Mouse (Mus musculus) thymus, postnatal 0 days (tissue): ENCODE data around the gene Zdhhc1. TPM values are rescaled to one million over a fixed set of nuclear protein-coding genes. Genes with fewer than 3 reads are reported as not detected.
A peak's percentile ranks its signal among the peaks of the same experiment; 100 is the strongest.

Source experiments
- DNase-seq: peaks from one replicate; pipeline ENCODE4 v3.0.0-alpha.2; 2015; ENCODE audit warnings: low spot score
- polyA plus RNA-seq: library from polyadenylated mRNA; unstranded; fragments of >200 nt; fragmentation: Nextera tagmentation; extraction: Ambion mirVana; gene quantifications from 2 replicates; pipeline ENCODE4 v1.2.1, GENCODE M21; 2015

Gene Zdhhc1
- polyA plus RNA-seq, 1 experiment from 2014 or later: 6.9 TPM

DNA sequence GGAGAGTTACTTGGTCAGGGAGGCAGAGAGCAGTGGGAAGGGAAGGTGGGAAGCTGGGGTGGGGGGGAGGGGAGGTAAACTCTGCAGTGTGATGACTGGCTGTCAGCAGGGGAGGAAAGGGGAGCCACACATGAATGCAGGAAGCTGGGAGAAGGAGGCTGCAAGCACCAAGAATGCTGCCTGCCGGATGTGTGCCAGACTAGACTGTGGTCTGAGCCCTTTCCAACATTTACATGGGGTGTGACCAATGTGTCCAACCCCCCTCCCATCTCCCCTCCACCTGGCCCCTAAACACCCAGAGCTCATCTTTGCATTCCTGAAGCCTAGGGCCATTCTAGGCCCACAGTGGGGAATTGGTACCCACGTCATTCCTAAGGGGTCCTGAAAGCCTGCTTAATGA lies 15.7 kb downstream of the Zdhhc1 start:
- DNase-seq: no peak

DNA sequence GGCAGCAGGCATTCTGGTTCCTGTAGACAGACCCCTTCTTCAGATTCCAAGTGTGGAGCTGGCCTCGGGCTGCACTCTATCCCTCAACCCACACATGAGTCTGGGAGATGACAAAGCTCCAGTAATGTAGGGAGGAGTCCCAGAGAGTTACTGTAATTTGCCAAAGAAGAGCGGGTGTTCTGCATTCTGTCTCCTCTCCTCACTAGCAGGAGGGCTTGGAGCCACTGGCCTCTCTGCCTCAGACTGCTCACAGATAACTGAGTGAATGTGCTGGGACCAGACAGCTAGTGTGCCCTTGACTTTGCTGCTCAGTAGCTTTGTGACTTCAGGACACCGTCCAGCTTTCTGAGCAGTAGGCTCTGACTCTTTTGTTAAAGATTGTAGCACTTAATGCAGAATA lies 18.9 kb downstream of the Zdhhc1 start:
- no peak for DNase-seq

DNA sequence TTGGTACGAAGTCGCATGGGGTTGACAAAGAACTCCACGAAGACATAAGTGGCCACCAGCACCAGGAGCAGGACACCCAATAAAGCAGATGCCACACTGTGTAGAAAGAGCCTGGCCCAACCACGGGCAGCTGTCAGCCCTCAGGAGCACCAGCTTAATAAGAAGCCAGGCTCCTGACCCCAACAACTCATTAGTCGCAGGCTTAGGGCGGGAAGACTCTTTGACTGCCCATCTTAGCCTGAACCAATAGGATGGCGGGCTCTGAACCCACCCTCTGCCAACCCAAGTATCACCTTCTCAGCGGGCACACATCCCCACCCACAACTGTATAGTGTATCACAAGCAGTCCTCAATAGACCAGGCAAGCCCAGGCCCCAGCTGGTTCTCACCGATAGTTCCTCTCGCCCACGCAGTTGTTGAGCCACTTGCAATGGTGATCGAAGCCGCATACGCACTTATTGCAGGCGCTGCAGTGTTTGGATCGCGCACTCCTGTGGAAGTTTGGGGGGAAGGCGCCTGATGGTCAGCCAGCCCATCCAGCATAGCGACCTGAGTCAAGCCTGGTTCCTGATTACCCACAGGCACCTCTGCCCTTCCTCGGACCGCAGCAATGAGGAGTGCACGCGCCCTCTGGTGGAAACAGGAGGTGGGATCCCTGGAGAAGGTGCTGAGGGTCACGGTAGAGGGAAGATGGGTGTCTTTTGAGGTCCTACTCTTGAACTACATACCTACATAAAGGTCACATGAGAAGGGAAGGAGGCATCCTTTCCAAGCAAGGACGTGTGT lies 19.9 kb downstream of the Zdhhc1 start:
- peak; percentile 39 for DNase-seq

DNA sequence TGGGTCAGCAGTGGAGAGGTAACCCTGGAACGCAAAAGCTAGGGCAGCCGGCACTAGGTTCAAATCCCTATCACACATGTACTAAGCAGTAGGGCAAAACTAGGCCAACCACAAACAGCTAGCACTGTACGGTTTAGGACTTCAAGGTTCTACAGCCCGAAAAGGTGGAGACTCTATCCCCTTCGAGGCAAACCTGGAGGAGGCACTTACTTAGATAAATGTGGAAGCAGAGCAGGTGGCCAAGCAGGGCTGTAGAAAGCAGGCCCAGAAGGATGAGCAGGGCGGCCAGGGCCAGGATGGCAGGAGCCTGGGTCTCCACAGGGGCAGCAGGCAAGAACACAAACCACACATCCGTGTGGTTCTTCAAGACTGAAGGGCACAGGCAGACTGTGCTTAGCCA lies 20.5 kb downstream of the Zdhhc1 start:
- DNase-seq: no peak

GRCm38 (mm10) chr8:105475742-105476141 lies 21.0 kb downstream of the Zdhhc1 start:
- DNase-seq: no peak

DNA sequence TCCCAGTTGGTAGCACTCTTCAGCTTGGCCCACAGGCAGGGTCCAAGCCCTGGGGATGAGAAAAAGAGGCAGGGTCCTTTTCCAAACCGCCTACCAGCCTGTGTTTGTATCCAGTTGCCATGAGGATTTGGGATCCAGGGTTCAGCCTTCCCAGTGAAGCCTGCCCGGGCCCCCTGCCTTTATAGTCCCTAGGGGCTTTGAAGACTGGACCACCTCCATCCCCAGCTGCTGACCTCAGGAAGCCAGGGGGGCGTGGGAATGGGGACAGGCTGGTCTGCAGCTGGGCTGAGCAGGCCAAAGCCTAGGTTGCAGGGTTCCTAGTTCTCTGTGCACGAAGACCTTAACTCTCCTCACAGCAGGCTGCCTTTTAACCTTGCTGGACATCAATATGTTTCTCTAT lies 21.4 kb downstream of the Zdhhc1 start:
- DNase-seq: no peak

- DNase-seq: no peak
Measured at GRCm38 (mm10) chr8:105474680-105475079, 22.0 kb downstream of the Zdhhc1 start.

DNA sequence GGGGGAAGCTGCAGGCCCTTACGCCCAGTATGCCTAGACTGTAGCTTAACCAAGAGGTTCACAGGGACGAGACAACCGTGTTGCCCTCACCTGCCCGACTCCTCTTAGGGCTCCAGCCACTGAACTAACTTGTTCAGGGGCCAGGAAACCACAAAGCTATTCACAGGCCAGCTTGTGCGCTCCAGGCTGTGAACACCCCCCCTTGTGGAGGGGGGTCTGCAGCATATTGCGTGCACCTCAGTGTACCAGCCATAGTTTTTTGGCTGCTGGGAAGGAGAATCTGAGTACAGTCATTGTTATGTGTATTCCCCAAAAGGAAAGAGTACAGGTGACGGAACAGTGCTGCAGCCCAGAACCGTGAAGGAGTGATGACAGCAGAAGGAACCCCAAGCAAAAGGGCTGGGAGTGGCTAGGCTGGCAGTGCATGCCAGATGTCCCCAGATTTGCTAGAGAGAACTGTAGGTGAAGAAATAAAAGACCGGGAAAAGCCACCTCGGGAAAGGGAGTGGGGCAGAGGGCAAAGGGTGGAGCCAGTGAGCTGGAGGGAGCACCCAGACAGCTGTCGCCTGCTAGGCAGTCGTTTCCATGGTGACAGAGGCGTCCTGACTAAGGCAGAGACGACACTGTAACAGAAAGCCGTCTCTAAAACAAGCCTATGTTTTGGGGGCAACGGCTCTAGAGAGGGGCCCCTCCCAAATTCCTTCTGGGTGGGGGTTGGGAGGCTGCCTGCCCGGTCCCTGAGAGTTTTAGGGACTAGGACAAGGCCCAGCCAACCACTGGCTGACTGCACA lies 22.7 kb downstream of the Zdhhc1 start:
- peak; percentile 40 for DNase-seq

- DNase-seq: no peak
Measured at GRCm38 (mm10) chr8:105472983-105473382, 23.7 kb downstream of the Zdhhc1 start.

GRCm38 (mm10) chr8:105472414-105472932 lies 24.2 kb downstream of the Zdhhc1 start:
- DNase-seq: no peak

GRCm38 (mm10) chr8:105471314-105472015 lies 25.2 kb downstream of the Zdhhc1 start, which contains the start of gene Tppp3:
Tppp3 (minus strand) TSS chr8:105471526.
- DNase-seq: no peak

GRCm38 (mm10) chr8:105470681-105471313 lies 25.9 kb downstream of the Zdhhc1 start:
- no peak for DNase-seq

- no peak for DNase-seq
Measured at GRCm38 (mm10) chr8:105470262-105470661, 26.4 kb downstream of the Zdhhc1 start.

DNA sequence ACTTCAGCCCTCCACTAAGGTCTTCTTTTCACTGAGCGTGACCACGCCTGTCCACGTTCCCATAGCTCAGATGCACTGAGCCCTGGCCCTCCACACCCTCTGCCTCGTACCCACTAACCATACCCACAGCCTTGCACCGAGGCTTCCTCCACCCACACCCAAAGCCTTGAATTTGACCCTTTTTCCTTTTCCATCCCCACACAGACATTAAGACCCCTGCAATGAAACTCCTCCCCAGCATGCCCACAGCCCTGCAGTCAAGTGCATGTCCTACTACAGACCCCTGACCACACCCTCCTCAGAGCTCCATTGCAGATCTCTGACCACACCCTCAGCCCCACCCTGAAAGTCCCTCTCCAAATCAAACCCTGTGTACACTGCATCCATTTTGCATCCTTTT lies 26.9 kb downstream of the Zdhhc1 start:
- DNase-seq: no peak

DNA sequence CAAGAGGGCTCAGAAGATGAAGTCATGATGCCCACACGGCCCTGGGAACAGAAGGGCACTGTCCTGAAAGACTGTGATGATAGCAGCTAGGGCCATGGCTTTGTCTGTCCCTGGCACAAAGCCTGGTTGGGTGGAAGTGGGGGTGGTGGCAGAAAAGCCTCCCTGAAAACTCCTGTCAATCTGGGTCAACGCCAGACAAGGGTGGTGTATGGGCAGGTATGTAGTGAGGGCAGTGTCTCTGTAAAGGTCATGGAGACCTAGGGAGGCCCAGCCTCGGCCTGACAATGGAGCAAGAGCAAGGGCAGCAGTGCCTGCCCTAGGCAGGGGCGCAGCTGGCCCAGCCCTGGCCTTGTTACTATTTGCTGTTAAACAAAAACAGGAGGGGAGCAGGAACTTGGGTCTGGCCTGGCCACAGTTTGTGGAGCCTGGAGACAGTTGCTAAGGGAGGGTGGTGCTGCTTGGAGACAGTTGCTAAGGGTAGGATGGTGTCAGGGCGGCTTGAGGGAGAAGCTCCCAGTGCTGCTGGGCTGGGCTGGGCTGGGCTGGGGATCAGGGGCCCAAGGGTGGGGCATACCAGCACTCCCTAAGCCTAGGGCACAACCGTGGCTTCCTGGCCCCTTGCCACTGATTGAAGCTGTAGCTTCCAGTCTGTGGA lies 27.5 kb downstream of the Zdhhc1 start:
- DNase-seq: no peak

GRCm38 (mm10) chr8:105468002-105468720 lies 28.5 kb downstream of the Zdhhc1 start:
- no peak for DNase-seq

DNA sequence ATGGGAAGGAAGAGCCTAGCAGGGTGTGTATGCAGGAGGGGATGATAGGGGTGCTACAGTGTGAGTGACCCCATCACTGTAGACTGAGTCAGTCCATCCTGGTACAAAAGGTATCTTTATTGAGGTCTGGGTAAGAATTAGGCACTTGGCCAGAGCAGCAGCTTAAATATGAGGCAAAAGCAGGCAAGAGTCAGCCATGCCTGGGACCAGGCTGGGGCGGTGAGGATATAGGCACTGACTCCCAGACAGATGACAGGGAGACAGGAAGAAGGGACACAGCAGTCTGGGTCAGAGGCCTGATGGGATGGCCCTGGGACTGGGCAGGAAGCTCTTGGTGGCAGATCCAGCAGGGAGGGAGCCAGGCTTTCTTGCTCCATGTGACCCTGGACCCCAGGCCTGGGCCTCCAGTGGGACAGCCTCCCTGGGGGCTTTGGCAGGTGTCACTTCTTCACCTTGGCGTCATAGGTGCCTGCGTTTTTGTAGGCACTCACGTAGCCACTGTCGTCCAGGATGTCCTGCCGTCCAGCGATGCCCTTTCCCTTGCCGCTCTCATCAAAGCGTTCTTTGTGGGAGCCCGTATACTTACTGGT lies 29.2 kb downstream of the Zdhhc1 start:
- DNase-seq: no peak

DNA sequence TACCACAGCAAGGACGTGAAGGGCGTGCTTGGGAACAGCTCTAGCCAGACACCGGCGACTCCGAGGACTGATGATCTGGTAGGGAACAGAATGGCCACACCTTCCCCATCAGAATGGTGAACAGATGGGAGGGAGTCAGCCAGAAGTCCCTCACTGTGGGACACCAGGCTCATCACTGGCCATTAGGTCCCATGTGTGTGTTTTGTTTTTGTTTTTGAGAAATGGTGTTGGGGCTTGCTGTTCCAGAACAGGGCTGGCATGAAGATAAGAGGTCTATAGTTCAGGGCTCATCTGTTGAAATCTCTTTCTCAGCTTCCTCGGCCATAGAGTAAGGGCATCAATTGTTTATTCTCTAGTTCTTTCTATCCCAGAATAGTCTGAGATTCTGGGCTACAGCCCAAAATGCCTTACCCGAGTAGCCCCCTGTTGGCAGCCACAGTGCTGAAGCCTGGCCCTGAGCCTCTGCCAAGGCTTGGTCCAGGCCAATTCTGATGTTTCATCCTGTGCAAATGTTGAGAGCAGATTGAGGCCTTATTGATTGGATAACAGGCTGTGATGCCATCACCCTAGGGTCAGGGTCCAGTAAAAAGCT lies 29.9 kb downstream of the Zdhhc1 start:
- DNase-seq: no peak

- DNase-seq: no peak
Measured at GRCm38 (mm10) chr8:105466246-105466645, 30.5 kb downstream of the Zdhhc1 start.
